Mouse (Mus musculus) liver, adult 2 months (tissue): Measurements from ENCODE around the gene Fsd2.
A peak's percentile ranks its signal among the peaks of the same experiment; 100 is the strongest.

Experiments
- CTCF ChIP-seq: fragments of 200-500 bp; IDR thresholded peaks from 2 replicates; pipeline ENCODE4 v1.5.1; 2011; ENCODE audit warnings: low read depth, low read length, control low read depth
- POLR2A ChIP-seq: fragments of 200-500 bp; IDR thresholded peaks from 2 replicates; pipeline ENCODE4 v1.6.1; 2011; ENCODE audit warnings: low read length, control low read depth; ENCODE audit not compliant: insufficient read depth; ENCODE audit errors: extremely low read depth

DNA sequence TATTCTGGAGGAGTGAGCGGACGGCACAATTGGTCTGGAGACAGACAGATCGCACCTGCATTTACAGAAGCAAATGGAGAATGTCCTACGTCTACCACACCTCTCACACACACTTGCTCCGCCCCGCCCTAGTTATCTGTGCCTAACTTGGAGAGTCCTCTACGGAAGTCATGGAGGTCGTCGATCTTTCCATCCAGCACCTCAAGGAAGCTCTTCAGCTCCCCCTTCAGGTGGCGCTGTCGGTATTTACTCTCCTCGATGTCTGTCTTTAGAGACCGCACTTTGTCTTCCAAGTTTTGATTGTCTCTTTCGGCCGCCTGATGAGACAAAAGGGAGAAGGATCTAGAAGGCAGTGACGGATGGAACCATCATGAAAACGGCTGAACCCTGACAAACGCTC lies 43.4 kb upstream of the Fsd2 start:
- no peak for TF ChIP-seq POLR2A
- peak; percentile 33; the same call in 1 of the 2 replicates for TF ChIP-seq CTCF
